Mouse (Mus musculus) ovary, postnatal 14 days (tissue): ENCODE results near the gene Mstn.

Experiments used
- DNase-seq: peaks from one replicate; pipeline ENCODE4 v3.0.0; 2022; ENCODE audit warnings: low spot score

The Mstn gene

DNA sequence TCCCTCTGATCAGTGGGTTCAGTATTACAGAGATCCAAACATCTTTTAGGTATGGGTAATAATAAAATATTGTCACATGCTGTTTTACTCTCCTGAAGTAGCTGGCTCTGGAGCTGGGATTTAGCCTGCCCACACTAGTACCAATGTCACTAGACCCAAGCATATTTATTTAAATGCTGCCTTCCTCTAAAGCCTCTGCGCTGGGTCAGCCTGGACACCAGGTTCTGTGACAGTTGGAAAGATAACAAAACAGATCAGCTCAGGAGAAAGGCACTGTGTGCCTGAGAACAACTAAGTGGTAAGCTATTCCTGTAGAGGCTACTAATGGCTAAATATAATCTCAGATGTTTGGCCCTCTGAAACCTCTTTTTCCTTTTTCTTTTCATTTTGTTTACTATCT is 49.1 kb downstream of the Mstn start:
- DNase-seq = no peak
